Mouse (Mus musculus) liver, embryonic 14.5 days (tissue): ENCODE data around the gene Arl3. TPM values are rescaled to one million over a fixed set of nuclear protein-coding genes. Genes with fewer than 3 reads are reported as not detected.

Experiments
- ATAC-seq: fragments of 200-750 bp; cut with Nextera tagmentation; 2 replicates; pipeline ENCODE4 v1.8.0; 2017; ENCODE audit warnings: moderate number of reproducible peaks, mild to moderate bottlenecking, moderate library complexity; ENCODE audit not compliant: insufficient read depth
- DNase-seq, 3 experiments: peaks; one replicate each; pipeline ENCODE4 v3.0.0-alpha.2; 2012 to 2013; ENCODE audit warnings: low read depth in 3 of 3, low spot score in 3 of 3
- H3K27ac ChIP-seq: fragments of 300-500 bp; sonication (generic); 2 replicates; pipeline ENCODE4 v1.5.1; 2014; ENCODE audit warnings: moderate library complexity, mild to moderate bottlenecking, control low read depth, inconsistent platforms
- H3K27me3 ChIP-seq: fragments of 300-500 bp; sonication (generic); 2 replicates; pipeline ENCODE4 v1.6.1; 2014; ENCODE audit warnings: mild to moderate bottlenecking, low read length, moderate library complexity; ENCODE audit not compliant: control insufficient read depth, insufficient read depth
- H3K36me3 ChIP-seq: fragments of 300-500 bp; sonication (generic); replicated peaks from 2 replicates; pipeline ENCODE4 v1.6.1; 2014; ENCODE audit warnings: low read depth; ENCODE audit not compliant: control insufficient read depth, insufficient read depth
- H3K4me1 ChIP-seq, 2 experiments: fragments of 200-500 bp in 1 of 2; fragments of 300-500 bp in 1 of 2; sonication (generic) in 1 of 2; replicated peaks; 2 replicates each; pipeline ENCODE4 v1.6.1; 2012 to 2014; ENCODE audit warnings: antibody characterized with exemption in 1 of 2, inconsistent platforms in 1 of 2, low read length in 1 of 2; ENCODE audit not compliant: control insufficient read depth in 2 of 2, insufficient read depth in 2 of 2
- H3K4me2 ChIP-seq: fragments of 300-500 bp; sonication (generic); 2 replicates; pipeline ENCODE4 v1.6.1; 2014; ENCODE audit warnings: low read depth, mild to moderate bottlenecking, control low read depth, moderate library complexity
- H3K4me3 ChIP-seq, 2 experiments: fragments of 200-500 bp in 1 of 2; fragments of 300-500 bp in 1 of 2; sonication (generic) in 1 of 2; 2 replicates each; pipeline ENCODE4 v1.5.1; 2012 to 2014; ENCODE audit warnings: low read depth in 2 of 2, low read length in 2 of 2, mild to moderate bottlenecking in 2 of 2, control low read depth in 1 of 2, inconsistent platforms in 1 of 2, moderate library complexity in 1 of 2; ENCODE audit not compliant: insufficient read depth in 1 of 2
- H3K9ac ChIP-seq: fragments of 300-500 bp; sonication (generic); replicated peaks from 2 replicates; pipeline ENCODE4 v1.6.1; 2014; ENCODE audit warnings: mild to moderate bottlenecking, control low read depth, moderate library complexity
- H3K9me3 ChIP-seq: fragments of 300-500 bp; sonication (generic); 2 replicates; pipeline ENCODE4 v1.6.1; 2016; ENCODE audit warnings: low read length, mixed read lengths; ENCODE audit not compliant: control insufficient read depth
- CTCF ChIP-seq: IDR thresholded peaks from 2 replicates; pipeline ENCODE4 v1.5.1; 2016; ENCODE audit warnings: antibody characterized with exemption, low read depth, control low read depth
- EP300 ChIP-seq: IDR thresholded peaks from 2 replicates; pipeline ENCODE4 v1.6.1; 2016; ENCODE audit warnings: antibody characterized with exemption, low read depth
- WGBS: fragments of 180-500 bp; shearing (Covaris S2); extraction: QIAGEN DNeasy Blood & Tissue Kit; methylation state at CpG from one replicate; pipeline ENCODE4 v1.1.7; 2014; ENCODE audit not compliant: insufficient replicate concordance; 5-methylcytosine and 5-hydroxymethylcytosine counted together
- polyA plus RNA-seq, 2 experiments: library from polyadenylated mRNA; depleted of rRNA in 1 of 2; stranded (reverse) in 1 of 2; unstranded in 1 of 2; fragments of >200 nt; fragmentation: Nextera tagmentation in 1 of 2; extraction: Ambion mirVana in 1 of 2; gene quantifications; 2 replicates each; pipeline versions ENCODE4 v1.2.1 to v1.2.3; 2012 to 2014

Gene Arl3
- polyA plus RNA-seq, 2 experiments, result 17.1 to 27.6 TPM

GRCm38 (mm10) chr19:46482896-46483516 is 90.0 kb downstream of the Arl3 start:
- no peak overlapping the region for H3K4me3 ChIP-seq
- H3K4me1 ChIP-seq, result peaks cover 10 to 42% of the 10 kb centered on the region in 2 experiments
- no peaks in the 10 kb centered on the region for H3K27me3 ChIP-seq
- H3K9ac ChIP-seq, result no peak overlapping the region
- no peaks in the 10 kb centered on the region for H3K36me3 ChIP-seq
- no peaks in the 10 kb centered on the region for H3K9me3 ChIP-seq
- ATAC-seq (no peak), DNase-seq (no peak)
- WGBS, result 18% methylated on average over 17 of the region's 17 CpGs
- TF ChIP-seq CTCF (peak; percentile 59), EP300 (no peak)
- H3K27ac ChIP-seq, result no peak overlapping the region
- H3K4me2 ChIP-seq, result no peak overlapping the region

GRCm38 (mm10) chr19:46481756-46482155 is 91.2 kb downstream of the Arl3 start:
- Histone ChIP-seq H3K9ac (no peak overlapping the region), H3K4me2 (no peak overlapping the region), H3K27me3 (no peaks in the 10 kb centered on the region), H3K27ac (no peak overlapping the region), H3K4me3 (no peak overlapping the region), H3K36me3 (no peaks in the 10 kb centered on the region), H3K4me1 (peaks cover 10 to 42% of the 10 kb centered on the region in 2 experiments), H3K9me3 (no peaks in the 10 kb centered on the region)
- TF ChIP-seq EP300 (no peak), CTCF (no peak)
- DNase-seq (no peak), ATAC-seq (no peak)
- 35% methylated on average over 4 of the region's 4 CpGs for WGBS

GRCm38 (mm10) chr19:46481352-46481751 is 91.6 kb downstream of the Arl3 start:
- H3K27ac ChIP-seq, result no peak overlapping the region
- H3K9ac ChIP-seq, result no peak overlapping the region
- no peaks in the 10 kb centered on the region for H3K27me3 ChIP-seq
- 58% methylated on average over 3 of the region's 3 CpGs for WGBS
- H3K4me1 ChIP-seq, result peaks cover 9 to 42% of the 10 kb centered on the region in 2 experiments
- H3K36me3 ChIP-seq, result no peaks in the 10 kb centered on the region
- no peak for TF ChIP-seq EP300
- no peak for TF ChIP-seq CTCF
- DNase-seq (no peak), ATAC-seq (no peak)
- no peak overlapping the region for H3K4me3 ChIP-seq
- no peak overlapping the region for H3K4me2 ChIP-seq
- H3K9me3 ChIP-seq, result no peaks in the 10 kb centered on the region

Other genes with a start within 250 kb of the Arl3 start
- 4.9 and 5.9 TPM in 2 replicates for gene Psd, start 246.0 kb downstream of the Arl3 start, polyA plus RNA-seq (2012; rRNA removed)
- gene Psd, start 246.0 kb downstream of the Arl3 start, polyA plus RNA-seq (2014; fragmentation: Nextera tagmentation; extraction: Ambion mirVana), result 4.9 and 6.2 TPM in 2 replicates
- 6.3 and 8.0 TPM in 2 replicates for gene Fbxl15, start 245.0 kb downstream of the Arl3 start, polyA plus RNA-seq (2012; rRNA removed)
- 10.0 and 12.5 TPM in 2 replicates for gene Fbxl15, start 245.0 kb downstream of the Arl3 start, polyA plus RNA-seq (2014; fragmentation: Nextera tagmentation; extraction: Ambion mirVana)
- 35.3 and 54.9 TPM in 2 replicates for gene Cuedc2, start 234.5 kb downstream of the Arl3 start, polyA plus RNA-seq (2012; rRNA removed)
- 76.6 and 79.2 TPM in 2 replicates for gene Cuedc2, start 234.5 kb downstream of the Arl3 start, polyA plus RNA-seq (2014; fragmentation: Nextera tagmentation; extraction: Ambion mirVana)
- 9.5 and 12.5 TPM in 2 replicates for gene Mfsd13a, start 232.1 kb downstream of the Arl3 start, polyA plus RNA-seq (2012; rRNA removed)
- 8.3 and 9.5 TPM in 2 replicates for gene Mfsd13a, start 232.1 kb downstream of the Arl3 start, polyA plus RNA-seq (2014; fragmentation: Nextera tagmentation; extraction: Ambion mirVana)
- gene 2310034G01Rik, start 222.9 kb downstream of the Arl3 start, polyA plus RNA-seq (2012; rRNA removed), result 0.17 and 0.21 TPM in 2 replicates
- gene 2310034G01Rik, start 222.9 kb downstream of the Arl3 start, polyA plus RNA-seq (2014; fragmentation: Nextera tagmentation; extraction: Ambion mirVana), result 0.16 and 0.74 TPM in 2 replicates
- 23.5 and 28.1 TPM in 2 replicates for gene Actr1a, start 177.4 kb downstream of the Arl3 start, polyA plus RNA-seq (2012; rRNA removed)
- 47.0 and 51.4 TPM in 2 replicates for gene Actr1a, start 177.4 kb downstream of the Arl3 start, polyA plus RNA-seq (2014; fragmentation: Nextera tagmentation; extraction: Ambion mirVana)
- 3.2 and 3.6 TPM in 2 replicates for gene Sufu, start 176.3 kb downstream of the Arl3 start, polyA plus RNA-seq (2012; rRNA removed)
- 4.2 and 5.4 TPM in 2 replicates for gene Sufu, start 176.3 kb downstream of the Arl3 start, polyA plus RNA-seq (2014; fragmentation: Nextera tagmentation; extraction: Ambion mirVana)
- gene Trim8, start 71.5 kb downstream of the Arl3 start, polyA plus RNA-seq (2012; rRNA removed), result 7.3 and 7.7 TPM in 2 replicates
- gene Trim8, start 71.5 kb downstream of the Arl3 start, polyA plus RNA-seq (2014; fragmentation: Nextera tagmentation; extraction: Ambion mirVana), result 7.5 and 10.1 TPM in 2 replicates
- gene Sfxn2, start 167 bp upstream of the Arl3 start, polyA plus RNA-seq (2012; rRNA removed), result 5.8 and 7.4 TPM in 2 replicates
- 15.0 and 15.9 TPM in 2 replicates for gene Sfxn2, start 167 bp upstream of the Arl3 start, polyA plus RNA-seq (2014; fragmentation: Nextera tagmentation; extraction: Ambion mirVana)
- 10.6 and 10.7 TPM in 2 replicates for gene Wbp1l, start 25.9 kb upstream of the Arl3 start, polyA plus RNA-seq (2012; rRNA removed)
- 9.8 and 11.8 TPM in 2 replicates for gene Wbp1l, start 25.9 kb upstream of the Arl3 start, polyA plus RNA-seq (2014; fragmentation: Nextera tagmentation; extraction: Ambion mirVana)
- gene Cyp17a1, start 100.0 kb upstream of the Arl3 start, polyA plus RNA-seq (2012; rRNA removed), result 0.06 and 0.08 TPM in 2 replicates
- 0.13 and 0.18 TPM in 2 replicates for gene Cyp17a1, start 100.0 kb upstream of the Arl3 start, polyA plus RNA-seq (2014; fragmentation: Nextera tagmentation; extraction: Ambion mirVana)
- gene Borcs7, start 116.7 kb upstream of the Arl3 start, polyA plus RNA-seq (2012; rRNA removed), result 2.1 and 2.7 TPM in 2 replicates
- gene Borcs7, start 116.7 kb upstream of the Arl3 start, polyA plus RNA-seq (2014; fragmentation: Nextera tagmentation; extraction: Ambion mirVana), result 5.0 and 6.0 TPM in 2 replicates
- gene As3mt, start 134.3 kb upstream of the Arl3 start, polyA plus RNA-seq (2012; rRNA removed), result 3.8 and 5.1 TPM in 2 replicates
- 12.8 and 13.4 TPM in 2 replicates for gene As3mt, start 134.3 kb upstream of the Arl3 start, polyA plus RNA-seq (2014; fragmentation: Nextera tagmentation; extraction: Ambion mirVana)
- 1.2 and 1.7 TPM in 2 replicates for gene Cnnm2, start 188.4 kb upstream of the Arl3 start, polyA plus RNA-seq (2012; rRNA removed)
- 1.5 and 2.6 TPM in 2 replicates for gene Cnnm2, start 188.4 kb upstream of the Arl3 start, polyA plus RNA-seq (2014; fragmentation: Nextera tagmentation; extraction: Ambion mirVana)